ENCODE assay signal across 14 mouse cellular contexts in the genomic region with DNA sequence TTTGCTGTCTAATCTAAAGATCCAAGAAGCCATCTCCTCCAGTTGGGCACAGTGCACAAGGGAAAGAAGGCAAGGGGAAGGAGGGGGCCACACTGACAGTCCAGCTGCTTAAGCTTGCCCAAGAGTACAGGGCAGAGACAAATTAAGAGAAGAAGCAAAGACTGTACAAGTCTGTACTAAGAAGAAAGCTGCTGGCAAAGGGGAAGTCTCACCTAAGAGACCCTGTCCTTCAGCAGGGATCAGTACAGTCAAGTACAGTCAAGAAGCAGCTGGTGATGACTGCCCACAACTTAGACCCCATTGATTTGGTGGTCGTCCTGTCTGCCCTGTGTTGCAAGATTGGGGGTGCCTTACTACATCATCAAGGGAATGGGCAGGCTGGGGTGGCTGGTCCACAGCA.
"Had no signal": no experiment of that assay in that cellular context is flagged by ENCODE, and none has a peak within 500 bp of the region (broad histone marks: within the 10 kb centered on the region; RNA-seq: fewer than 3 reads in every experiment).

No protein-coding gene starts in this region.

- H3K9me3 ChIP-seq: liver, embryonic 12.5 days; neural tube, embryonic 12.5 days had no signal

- H3K4me3 ChIP-seq: liver, embryonic 12.5 days; neural tube, embryonic 12.5 days had no signal

- H3K27me3 ChIP-seq: liver, embryonic 12.5 days; neural tube, embryonic 12.5 days had no signal

- ATAC-seq: liver, embryonic 12.5 days; midbrain, embryonic 16.5 days had no signal

- DNase-seq: lung, adult 18-20 months; lung, embryonic 14.5 days; lung, postnatal 10 days; lung, postnatal 4 days; midbrain, embryonic 14.5 days; right cerebral cortex, postnatal 25 days; right cerebral cortex, postnatal 4 days; spleen, adult 18-20 months; thymus, adult 18-20 months; thymus, postnatal 14 days; thymus, postnatal 36 days had no signal
